Mouse (Mus musculus): ENCODE measurements at regions not wholly inside any gene's neighbourhood (a gene's known extent, or its start where the extent isn't known, plus 50 kb on each side); places are given as distances from the start of the nearest gene placed in this dataset.

GRCm38 (mm10) chr2:74463407-74463806 lies 115.8 kb downstream of the Lnpk start:
- ATAC-seq (replicated peaks; ENCODE audit: low FRiP score, low TSS enrichment, poor library complexity, severe bottlenecking) = no peak

- no peak for ATAC-seq (replicated peaks; ENCODE audit: low FRiP score, low TSS enrichment, poor library complexity, severe bottlenecking)
These were observed 117.9 kb downstream of the Lnpk start for GRCm38 (mm10) chr2:74461211-74461844.

GRCm38 (mm10) chr2:74454431-74454830 lies 124.8 kb downstream of the Lnpk start:
- ATAC-seq (replicated peaks; ENCODE audit: low FRiP score, low TSS enrichment, poor library complexity, severe bottlenecking) = no peak

GRCm38 (mm10) chr2:74452679-74453078 lies 126.6 kb downstream of the Lnpk start:
- ATAC-seq (replicated peaks; ENCODE audit: low FRiP score, low TSS enrichment, poor library complexity, severe bottlenecking) = no peak

GRCm38 (mm10) chr2:74451578-74451977 lies 127.7 kb downstream of the Lnpk start:
- no peak for ATAC-seq (replicated peaks; ENCODE audit: low FRiP score, low TSS enrichment, poor library complexity, severe bottlenecking)

- no peak for ATAC-seq (replicated peaks; ENCODE audit: low FRiP score, low TSS enrichment, poor library complexity, severe bottlenecking)
These were observed 128.2 kb downstream of the Lnpk start for GRCm38 (mm10) chr2:74451038-74451437.

- no peak for ATAC-seq (replicated peaks; ENCODE audit: low FRiP score, low TSS enrichment, poor library complexity, severe bottlenecking)
These were observed 129.0 kb downstream of the Lnpk start for GRCm38 (mm10) chr2:74450064-74450765.

GRCm38 (mm10) chr2:74435184-74435911 lies 143.9 kb downstream of the Lnpk start:
- no peak for ATAC-seq (replicated peaks; ENCODE audit: low FRiP score, low TSS enrichment, poor library complexity, severe bottlenecking)

GRCm38 (mm10) chr2:74426746-74427145 lies 152.5 kb downstream of the Lnpk start:
- no peak for ATAC-seq (replicated peaks; ENCODE audit: low FRiP score, low TSS enrichment, poor library complexity, severe bottlenecking)

GRCm38 (mm10) chr2:74424726-74425125 lies 154.5 kb downstream of the Lnpk start:
- no peak for ATAC-seq (replicated peaks; ENCODE audit: low FRiP score, low TSS enrichment, poor library complexity, severe bottlenecking)

GRCm38 (mm10) chr2:74416097-74416496 lies 163.1 kb downstream of the Lnpk start:
- ATAC-seq (replicated peaks; ENCODE audit: low FRiP score, low TSS enrichment, poor library complexity, severe bottlenecking) = no peak

- no peak for ATAC-seq (replicated peaks; ENCODE audit: low FRiP score, low TSS enrichment, poor library complexity, severe bottlenecking)
These were observed 164.5 kb downstream of the Lnpk start for GRCm38 (mm10) chr2:74414721-74415120.

GRCm38 (mm10) chr2:74409856-74410404 lies 169.3 kb downstream of the Lnpk start:
- ATAC-seq (replicated peaks; ENCODE audit: low FRiP score, low TSS enrichment, poor library complexity, severe bottlenecking) = no peak

GRCm38 (mm10) chr2:74404493-74404892 lies 174.7 kb downstream of the Lnpk start:
- no peak for ATAC-seq (replicated peaks; ENCODE audit: low FRiP score, low TSS enrichment, poor library complexity, severe bottlenecking)

GRCm38 (mm10) chr2:74391064-74391463 lies 188.2 kb downstream of the Lnpk start:
- no peak for ATAC-seq (replicated peaks; ENCODE audit: low FRiP score, low TSS enrichment, poor library complexity, severe bottlenecking)

GRCm38 (mm10) chr2:74388078-74388477 lies 191.2 kb downstream of the Lnpk start:
- no peak for ATAC-seq (replicated peaks; ENCODE audit: low FRiP score, low TSS enrichment, poor library complexity, severe bottlenecking)

GRCm38 (mm10) chr2:74384918-74385317 lies 194.3 kb downstream of the Lnpk start:
- no peak for ATAC-seq (replicated peaks; ENCODE audit: low FRiP score, low TSS enrichment, poor library complexity, severe bottlenecking)

GRCm38 (mm10) chr2:74380574-74381287 lies 198.5 kb downstream of the Lnpk start:
- no peak for ATAC-seq (replicated peaks; ENCODE audit: low FRiP score, low TSS enrichment, poor library complexity, severe bottlenecking)

- no peak for ATAC-seq (replicated peaks; ENCODE audit: low FRiP score, low TSS enrichment, poor library complexity, severe bottlenecking)
These were observed 200.5 kb downstream of the Lnpk start for GRCm38 (mm10) chr2:74378709-74379108.

- no peak for ATAC-seq (replicated peaks; ENCODE audit: low FRiP score, low TSS enrichment, poor library complexity, severe bottlenecking)
These were observed 205.3 kb downstream of the Lnpk start for GRCm38 (mm10) chr2:74373938-74374337.

Measured in megakaryocyte-erythroid progenitor cell, adult 5-6 weeks (primary cell).